10 mouse cellular contexts compared by ENCODE assay signal in genomic region chr14:104146841-104147240, GRCm38 (mm10).
A peak's percentile ranks its signal among the peaks of the same experiment; 100 is the strongest.
DNase-seq lines count a peak whose midpoint lies in the region; ATAC-seq and TF ChIP-seq lines count a peak whose summit lies in the region.
"Had no signal": no experiment of that assay in that cellular context is flagged by ENCODE, and none has a peak within 500 bp of the region (broad histone marks: within the 10 kb centered on the region; RNA-seq: fewer than 3 reads in every experiment).

No protein-coding gene starts in this region.

- H3K36me3 ChIP-seq in forebrain, embryonic 11.5 days (ENCODE audit: control insufficient read depth, insufficient read depth, low read length), result no peaks in the 10 kb centered on the region
- no peaks in the 10 kb centered on the region for H3K36me3 ChIP-seq in forebrain, embryonic 16.5 days (ENCODE audit: control insufficient read depth, insufficient read depth)
- H3K36me3 ChIP-seq in liver, embryonic 14.5 days (replicated peaks; ENCODE audit: control insufficient read depth, insufficient read depth, low read depth), result no peaks in the 10 kb centered on the region
- no peaks in the 10 kb centered on the region for H3K36me3 ChIP-seq in liver, embryonic 12.5 days
- H3K36me3 ChIP-seq: embryonic facial prominence, embryonic 15.5 days; stomach, embryonic 15.5 days had no signal

- 49% methylated on average over 5 of the region's 5 CpGs for WGBS in forebrain, embryonic 11.5 days
- 52% methylated on average over 5 of the region's 5 CpGs for WGBS in forebrain, embryonic 16.5 days
- 44% methylated on average over 5 of the region's 5 CpGs for WGBS in liver, embryonic 14.5 days (ENCODE audit: insufficient replicate concordance)
- WGBS in liver, embryonic 12.5 days (ENCODE audit: insufficient replicate concordance), result 51% methylated on average over 5 of the region's 5 CpGs

- TF ChIP-seq CTCF in liver, embryonic 14.5 days (IDR thresholded peaks at IDR 0.05; ENCODE audit: low read depth), result 0 out of 2 replicates have a peak, but pooled peaks have one; percentile 14

- no peak overlapping the region for H3K9ac ChIP-seq in forebrain, embryonic 11.5 days (ENCODE audit: low read length)
- H3K9ac ChIP-seq in forebrain, embryonic 16.5 days (replicated peaks; ENCODE audit: low read depth, low read length), result no peak overlapping the region
- no peak overlapping the region for H3K9ac ChIP-seq in liver, embryonic 14.5 days (replicated peaks)
- H3K9ac ChIP-seq in liver, embryonic 12.5 days, result no peak overlapping the region
- H3K9ac ChIP-seq: embryonic facial prominence, embryonic 15.5 days; stomach, embryonic 15.5 days had no signal

- H3K4me1 ChIP-seq in forebrain, embryonic 11.5 days (replicated peaks; ENCODE audit: control insufficient read depth, insufficient read depth, low read length), result 0 out of 2 replicates have a peak, but pooled peaks cover 3% of the 10 kb centered on the region
- no peaks in the 10 kb centered on the region for H3K4me1 ChIP-seq in forebrain, embryonic 16.5 days (replicated peaks; ENCODE audit: control insufficient read depth, insufficient read depth, low read length)
- H3K4me1 ChIP-seq in liver, embryonic 14.5 days (replicated peaks; ENCODE audit: control insufficient read depth in 2 of 2, insufficient read depth in 2 of 2, low read length in 1 of 2), result no peaks in the 10 kb centered on the region
- H3K4me1 ChIP-seq in liver, embryonic 12.5 days, result no peaks in the 10 kb centered on the region
- H3K4me1 ChIP-seq: embryonic facial prominence, embryonic 15.5 days; stomach, embryonic 15.5 days had no signal

- H3K4me3 ChIP-seq in forebrain, embryonic 11.5 days (ENCODE audit: low read depth, low read length), result no peak overlapping the region
- H3K4me3 ChIP-seq in forebrain, embryonic 16.5 days (replicated peaks; ENCODE audit: low read length), result no peak overlapping the region
- H3K4me3 ChIP-seq in liver, embryonic 14.5 days (ENCODE audit: insufficient read depth in 1 of 2, low read depth in 2 of 2, low read length in 2 of 2), result no peak overlapping the region
- no peak overlapping the region for H3K4me3 ChIP-seq in liver, embryonic 12.5 days
- H3K4me3 ChIP-seq: embryonic facial prominence, embryonic 15.5 days; stomach, embryonic 15.5 days had no signal

- TF ChIP-seq EP300 in liver, embryonic 14.5 days (IDR thresholded peaks at IDR 0.05; ENCODE audit: low read depth), result no peak

- DNase-seq in forebrain, embryonic 11.5 days (ENCODE audit: low spot score), result peak; percentile 58
- DNase-seq in liver, embryonic 14.5 days (ENCODE audit: low read depth in 3 of 3, low spot score in 3 of 3), result no peak
- DNase-seq in cerebellum, adult 8-10 months, result peak; percentile 3
- peak; percentile 31 for DNase-seq in mesoderm, embryonic 11.5 days (ENCODE audit: low read depth, low spot score)
- DNase-seq in gastrocnemius, postnatal 25 days, result no peak
- no peak for DNase-seq in spleen, postnatal 36 days (ENCODE audit: low spot score in 2 of 2)

- no peak overlapping the region for H3K27ac ChIP-seq in forebrain, embryonic 11.5 days (ENCODE audit: low read depth, low read length)
- H3K27ac ChIP-seq in forebrain, embryonic 16.5 days (ENCODE audit: low read length), result no peak overlapping the region
- no peak overlapping the region for H3K27ac ChIP-seq in liver, embryonic 14.5 days
- no peak overlapping the region for H3K27ac ChIP-seq in liver, embryonic 12.5 days
- H3K27ac ChIP-seq: embryonic facial prominence, embryonic 15.5 days; stomach, embryonic 15.5 days had no signal

- no peak overlapping the region for H3K4me2 ChIP-seq in forebrain, embryonic 11.5 days (ENCODE audit: low read depth, low read length, severe bottlenecking)
- H3K4me2 ChIP-seq in forebrain, embryonic 16.5 days (ENCODE audit: low read length), result no peak overlapping the region
- no peak overlapping the region for H3K4me2 ChIP-seq in liver, embryonic 14.5 days (ENCODE audit: low read depth)
- H3K4me2 ChIP-seq in liver, embryonic 12.5 days, result no peak overlapping the region
- H3K4me2 ChIP-seq: embryonic facial prominence, embryonic 15.5 days; stomach, embryonic 15.5 days had no signal

- H3K9me3 ChIP-seq in forebrain, embryonic 11.5 days (ENCODE audit: control insufficient read depth, low read length), result no peaks in the 10 kb centered on the region
- no peaks in the 10 kb centered on the region for H3K9me3 ChIP-seq in forebrain, embryonic 16.5 days (ENCODE audit: control insufficient read depth, low read length)
- H3K9me3 ChIP-seq in liver, embryonic 14.5 days (ENCODE audit: control insufficient read depth, low read length), result no peaks in the 10 kb centered on the region
- no peaks in the 10 kb centered on the region for H3K9me3 ChIP-seq in liver, embryonic 12.5 days (replicated peaks)
- H3K9me3 ChIP-seq: embryonic facial prominence, embryonic 15.5 days; stomach, embryonic 15.5 days had no signal

- no peak for ATAC-seq in forebrain, embryonic 11.5 days (replicated peaks; ENCODE audit: low FRiP score)
- no peak for ATAC-seq in forebrain, embryonic 16.5 days
- no peak for ATAC-seq in liver, embryonic 14.5 days (ENCODE audit: insufficient read depth)
- no peak for ATAC-seq in liver, embryonic 12.5 days

- H3K27me3 ChIP-seq in forebrain, embryonic 11.5 days (ENCODE audit: control insufficient read depth, insufficient read depth, low read length), result no peaks in the 10 kb centered on the region
- H3K27me3 ChIP-seq in forebrain, embryonic 16.5 days (replicated peaks; ENCODE audit: control insufficient read depth, insufficient read depth, low read length), result no peaks in the 10 kb centered on the region
- H3K27me3 ChIP-seq in liver, embryonic 14.5 days (ENCODE audit: control insufficient read depth, insufficient read depth, low read length), result no peaks in the 10 kb centered on the region
- H3K27me3 ChIP-seq in liver, embryonic 12.5 days (replicated peaks), result no peaks in the 10 kb centered on the region
- H3K27me3 ChIP-seq: embryonic facial prominence, embryonic 15.5 days; stomach, embryonic 15.5 days had no signal

Comparison
In these comparisons a context has a peak if more than half of its experiments do, and no peak if none do; other contexts are left out.
1. DNase-seq: peak in forebrain, embryonic 11.5 days (single experiment), cerebellum, adult 8-10 months (single experiment) and mesoderm, embryonic 11.5 days (single experiment); none in liver, embryonic 14.5 days (0 of 3), gastrocnemius, postnatal 25 days (single experiment) and spleen, postnatal 36 days (0 of 2).